Mouse (Mus musculus) liver, embryonic 13.5 days (tissue): ENCODE data around the gene E130114P18Rik. TPM values are rescaled to one million over a fixed set of nuclear protein-coding genes. Genes with fewer than 3 reads are reported as not detected.

Source experiments
- ATAC-seq: fragments of 200-750 bp; cut with Nextera tagmentation; 2 replicates; pipeline ENCODE4 v1.8.0; 2017; ENCODE audit warnings: low read depth, mild to moderate bottlenecking, moderate number of reproducible peaks, moderate library complexity
- DNase-seq: peaks from one replicate; pipeline ENCODE4 v3.0.0; 2022
- H3K27ac ChIP-seq: fragments of 300-500 bp; sonication (generic); 2 replicates; pipeline ENCODE4 v1.5.1; 2015; ENCODE audit warnings: moderate library complexity, mild to moderate bottlenecking, inconsistent platforms
- H3K27me3 ChIP-seq: fragments of 300-500 bp; sonication (generic); 2 replicates; pipeline ENCODE4 v1.6.1; 2015; ENCODE audit warnings: mild to moderate bottlenecking, inconsistent platforms
- H3K36me3 ChIP-seq: fragments of 300-500 bp; sonication (generic); 2 replicates; pipeline ENCODE4 v1.6.1; 2015; ENCODE audit warnings: mild to moderate bottlenecking, inconsistent platforms
- H3K4me1 ChIP-seq: fragments of 300-500 bp; sonication (generic); replicated peaks from 2 replicates; pipeline ENCODE4 v1.6.1; 2015; ENCODE audit warnings: inconsistent platforms
- H3K4me2 ChIP-seq: fragments of 300-500 bp; sonication (generic); 2 replicates; pipeline ENCODE4 v1.6.1; 2015; ENCODE audit warnings: inconsistent platforms, mild to moderate bottlenecking, moderate library complexity
- H3K4me3 ChIP-seq: fragments of 300-500 bp; sonication (generic); replicated peaks from 2 replicates; pipeline ENCODE4 v1.5.1; 2015; ENCODE audit warnings: mild to moderate bottlenecking, inconsistent platforms
- H3K9ac ChIP-seq: fragments of 300-500 bp; sonication (generic); 2 replicates; pipeline ENCODE4 v1.6.1; 2015; ENCODE audit warnings: mild to moderate bottlenecking, inconsistent platforms
- H3K9me3 ChIP-seq: fragments of 300-500 bp; sonication (generic); replicated peaks from 2 replicates; pipeline ENCODE4 v1.6.1; 2016; ENCODE audit warnings: inconsistent platforms
- WGBS: fragments of 180-500 bp; shearing (Covaris S2); methylation state at CpG from one replicate; pipeline ENCODE4 v1.1.7; 2015; ENCODE audit not compliant: insufficient replicate concordance; 5-methylcytosine and 5-hydroxymethylcytosine counted together
- polyA plus RNA-seq: library from polyadenylated mRNA; unstranded; fragments of >200 nt; fragmentation: Nextera tagmentation; extraction: Ambion mirVana; gene quantifications from 2 replicates; pipeline ENCODE4 v1.2.1, GENCODE M21; 2015

E130114P18Rik gene
- polyA plus RNA-seq, 1 experiment from 2014 or later, result 0.09 TPM

DNA sequence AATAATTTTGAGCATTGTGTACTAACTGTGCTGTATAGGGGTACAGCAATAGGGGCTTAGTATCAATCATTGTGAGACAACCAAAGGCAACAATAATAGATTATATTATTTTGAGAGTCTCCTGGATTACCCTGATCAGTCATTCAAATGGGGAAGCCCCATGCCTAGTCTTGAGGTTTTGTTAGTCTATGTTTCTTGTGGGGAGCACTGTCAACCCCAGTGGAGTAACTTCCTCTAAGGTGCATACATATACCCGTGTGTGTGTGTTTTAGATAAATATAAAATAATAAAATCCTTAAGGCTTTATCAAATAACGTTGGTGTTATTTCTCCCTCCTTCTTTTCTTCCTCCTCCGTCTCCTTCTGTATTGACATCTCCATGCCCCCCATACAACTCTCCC lies 208.6 kb downstream of the E130114P18Rik start:
- 34% methylated on average over 3 of the region's 3 CpGs for WGBS
- Histone ChIP-seq H3K4me1 (no peaks in the 10 kb centered on the region), H3K27me3 (no peaks in the 10 kb centered on the region), H3K36me3 (no peaks in the 10 kb centered on the region), H3K9me3 (no peaks in the 10 kb centered on the region), H3K27ac (no peak overlapping the region), H3K9ac (no peak overlapping the region), H3K4me3 (no peak overlapping the region), H3K4me2 (no peak overlapping the region)
- ATAC-seq (no peak), DNase-seq (no peak)

- H3K4me2 ChIP-seq, result no peak overlapping the region
- DNase-seq (peak; percentile 1), ATAC-seq (no peak)
- no peak overlapping the region for H3K9ac ChIP-seq
- WGBS, result 26% methylated on average over 4 of the region's 4 CpGs
- H3K9me3 ChIP-seq, result no peaks in the 10 kb centered on the region
- no peaks in the 10 kb centered on the region for H3K4me1 ChIP-seq
- no peaks in the 10 kb centered on the region for H3K36me3 ChIP-seq
- no peaks in the 10 kb centered on the region for H3K27me3 ChIP-seq
- H3K4me3 ChIP-seq, result no peak overlapping the region
- no peak overlapping the region for H3K27ac ChIP-seq
These were observed 213.2 kb downstream of the E130114P18Rik start for GRCm38 (mm10) chr4:97564656-97565055.

DNA sequence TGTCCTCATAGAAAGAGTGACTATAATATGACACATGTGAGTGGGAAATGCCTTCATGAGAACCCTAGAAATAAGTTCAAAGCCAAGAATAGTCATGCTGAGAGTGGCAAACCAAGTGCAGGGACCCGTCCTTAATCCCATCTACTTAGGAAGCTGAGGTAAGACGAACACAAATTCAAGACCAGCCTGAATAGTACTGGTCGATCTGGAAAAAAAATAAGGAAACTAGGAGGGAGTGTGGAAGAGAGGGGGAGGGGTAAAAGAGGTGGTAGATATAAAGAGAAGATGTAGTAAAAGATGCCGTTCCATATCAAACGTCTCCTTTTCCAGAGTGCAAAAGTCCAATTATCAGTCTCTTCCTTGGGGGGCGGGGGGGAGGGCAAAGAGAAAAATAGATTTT lies 213.7 kb downstream of the E130114P18Rik start:
- ATAC-seq (no peak), DNase-seq (no peak)
- 60% methylated on average over 6 of the region's 6 CpGs for WGBS

GRCm38 (mm10) chr4:97557585-97557984 lies 220.3 kb downstream of the E130114P18Rik start:
- ATAC-seq, result no peak
- no peaks in the 10 kb centered on the region for H3K9me3 ChIP-seq
- no peak overlapping the region for H3K9ac ChIP-seq
- no peak for DNase-seq
- H3K27ac ChIP-seq, result no peak overlapping the region
- H3K36me3 ChIP-seq, result no peaks in the 10 kb centered on the region
- no peaks in the 10 kb centered on the region for H3K4me1 ChIP-seq
- no peaks in the 10 kb centered on the region for H3K27me3 ChIP-seq
- H3K4me2 ChIP-seq, result no peak overlapping the region
- WGBS, result 59% methylated on average over 2 of the region's 2 CpGs
- no peak overlapping the region for H3K4me3 ChIP-seq

More for the DNA sequence above, 213.7 kb downstream of the E130114P18Rik start:
- H3K4me2 ChIP-seq, result no peak overlapping the region
- no peak overlapping the region for H3K27ac ChIP-seq
- no peaks in the 10 kb centered on the region for H3K27me3 ChIP-seq
- no peak overlapping the region for H3K9ac ChIP-seq
- no peak overlapping the region for H3K4me3 ChIP-seq
- no peaks in the 10 kb centered on the region for H3K9me3 ChIP-seq
- no peaks in the 10 kb centered on the region for H3K4me1 ChIP-seq
- H3K36me3 ChIP-seq, result no peaks in the 10 kb centered on the region

DNA sequence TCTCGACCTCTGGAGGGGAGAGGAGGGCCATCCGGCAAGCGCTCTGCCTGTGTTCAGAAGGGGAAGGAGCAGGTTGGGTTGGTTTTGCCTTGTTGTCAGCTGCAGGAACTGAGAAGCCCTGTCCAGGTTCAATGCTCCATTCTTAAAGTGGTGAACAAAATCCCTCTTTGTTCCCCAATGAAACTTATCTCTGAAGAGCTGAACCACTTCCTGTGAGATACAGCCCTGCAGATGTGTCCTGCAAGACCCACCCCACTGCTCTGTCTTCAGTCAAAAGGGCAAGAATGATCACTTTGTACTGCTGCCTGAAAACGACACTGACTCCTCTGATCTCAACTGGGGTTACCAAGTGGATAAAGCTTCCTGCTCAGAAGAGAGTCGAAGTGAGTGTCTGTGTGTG lies 233.9 kb downstream of the E130114P18Rik start:
- Histone ChIP-seq H3K27me3 (no peaks in the 10 kb centered on the region), H3K9ac (no peak overlapping the region), H3K9me3 (no peaks in the 10 kb centered on the region), H3K4me2 (no peak overlapping the region), H3K27ac (no peak overlapping the region), H3K4me3 (no peak overlapping the region), H3K4me1 (no peaks in the 10 kb centered on the region), H3K36me3 (no peaks in the 10 kb centered on the region)
- 4% methylated on average over 5 of the region's 5 CpGs for WGBS
- DNase-seq (no peak), ATAC-seq (no peak)

- no peak overlapping the region for H3K4me2 ChIP-seq
- no peaks in the 10 kb centered on the region for H3K36me3 ChIP-seq
- no peak overlapping the region for H3K27ac ChIP-seq
- H3K9me3 ChIP-seq, result no peaks in the 10 kb centered on the region
- ATAC-seq (no peak), DNase-seq (no peak)
- no peaks in the 10 kb centered on the region for H3K4me1 ChIP-seq
- H3K9ac ChIP-seq, result no peak overlapping the region
- WGBS, result 17% methylated on average over 2 of the region's 2 CpGs
- H3K27me3 ChIP-seq, result no peaks in the 10 kb centered on the region
- no peak overlapping the region for H3K4me3 ChIP-seq
These were observed 245.8 kb downstream of the E130114P18Rik start for GRCm38 (mm10) chr4:97532072-97532471.

- H3K4me3 ChIP-seq, result no peak overlapping the region
- no peaks in the 10 kb centered on the region for H3K9me3 ChIP-seq
- WGBS, result 51% methylated on average over 2 of the region's 2 CpGs
- H3K27ac ChIP-seq, result no peak overlapping the region
- H3K9ac ChIP-seq, result no peak overlapping the region
- H3K36me3 ChIP-seq, result no peaks in the 10 kb centered on the region
- ATAC-seq (no peak), DNase-seq (no peak)
- H3K27me3 ChIP-seq, result no peaks in the 10 kb centered on the region
- no peaks in the 10 kb centered on the region for H3K4me1 ChIP-seq
- H3K4me2 ChIP-seq, result no peak overlapping the region
These were observed 249.4 kb downstream of the E130114P18Rik start for GRCm38 (mm10) chr4:97528517-97528916.

Other genes starting within 250 kb of the E130114P18Rik start
- gene Nfia, start 5.3 kb downstream of the E130114P18Rik start, polyA plus RNA-seq, result 3.0 and 3.8 TPM in 2 replicates